Mouse (Mus musculus) midbrain, embryonic 11.5 days (tissue): Measurements from ENCODE around the gene Nrg3. TPM values are rescaled to one million over a fixed set of nuclear protein-coding genes. Genes with fewer than 3 reads are reported as not detected.

ENCODE experiments used
- ATAC-seq: fragments of 200-750 bp; cut with Nextera tagmentation; 2 replicates; pipeline ENCODE4 v1.8.0; 2017; ENCODE audit warnings: moderate TSS enrichment, moderate library complexity; ENCODE audit not compliant: low FRiP score
- DNase-seq: peaks from one replicate; pipeline ENCODE4 v3.0.0; 2015; ENCODE audit warnings: low spot score; ENCODE audit errors: missing footprints
- H3K27ac ChIP-seq: fragments of 300-500 bp; sonication (generic); 2 replicates; pipeline ENCODE4 v1.5.1; 2014; ENCODE audit warnings: low read depth, low read length
- H3K27me3 ChIP-seq: fragments of 300-500 bp; sonication (generic); 2 replicates; pipeline ENCODE4 v1.6.1; 2014; ENCODE audit warnings: mild to moderate bottlenecking, low read length, moderate library complexity, mixed read lengths; ENCODE audit not compliant: control insufficient read depth, insufficient read depth
- H3K36me3 ChIP-seq: fragments of 300-500 bp; sonication (generic); 2 replicates; pipeline ENCODE4 v1.6.1; 2014; ENCODE audit warnings: mild to moderate bottlenecking, low read length, moderate library complexity, mixed read lengths; ENCODE audit not compliant: control insufficient read depth, insufficient read depth
- H3K4me1 ChIP-seq: fragments of 300-500 bp; sonication (generic); 2 replicates; pipeline ENCODE4 v1.6.1; 2014; ENCODE audit warnings: low read length; ENCODE audit not compliant: control insufficient read depth, insufficient read depth
- H3K4me2 ChIP-seq: fragments of 300-500 bp; sonication (generic); 2 replicates; pipeline ENCODE4 v1.6.1; 2014; ENCODE audit warnings: mild to moderate bottlenecking, moderate library complexity
- H3K4me3 ChIP-seq: fragments of 300-500 bp; sonication (generic); 2 replicates; pipeline ENCODE4 v1.5.1; 2014; ENCODE audit warnings: low read depth, low read length
- H3K9ac ChIP-seq: fragments of 300-500 bp; sonication (generic); 2 replicates; pipeline ENCODE4 v1.6.1; 2014; ENCODE audit warnings: low read length
- H3K9me3 ChIP-seq: fragments of 300-500 bp; sonication (generic); 2 replicates; pipeline ENCODE4 v1.6.1; 2016; ENCODE audit warnings: low read length; ENCODE audit not compliant: control insufficient read depth
- WGBS: fragments of 180-500 bp; shearing (Covaris S2); extraction: QIAGEN DNeasy Blood & Tissue Kit; methylation state at CpG from one replicate; pipeline ENCODE4 v1.1.7; 2014; 5-methylcytosine and 5-hydroxymethylcytosine counted together
- polyA plus RNA-seq: library from polyadenylated mRNA; unstranded; fragments of >200 nt; fragmentation: Nextera tagmentation; extraction: Ambion mirVana; gene quantifications from 2 replicates; pipeline ENCODE4 v1.2.1, GENCODE M21; 2014

The Nrg3 gene
- polyA plus RNA-seq, 1 experiment from 2014 or later: 1.2 TPM

- Histone ChIP-seq H3K9me3 (no peaks in the 10 kb centered on the region), H3K36me3 (no peaks in the 10 kb centered on the region), H3K27ac (no peak overlapping the region), H3K4me3 (no peak overlapping the region), H3K4me2 (no peak overlapping the region), H3K27me3 (no peaks in the 10 kb centered on the region), H3K9ac (no peak overlapping the region), H3K4me1 (no peaks in the 10 kb centered on the region)
- WGBS: 91% methylated on average over 4 of the region's 4 CpGs
- DNase-seq: no peak
- no peak for ATAC-seq
Observed at GRCm38 (mm10) chr14:39264422-39264821, 208.5 kb downstream of the Nrg3 start.

DNA sequence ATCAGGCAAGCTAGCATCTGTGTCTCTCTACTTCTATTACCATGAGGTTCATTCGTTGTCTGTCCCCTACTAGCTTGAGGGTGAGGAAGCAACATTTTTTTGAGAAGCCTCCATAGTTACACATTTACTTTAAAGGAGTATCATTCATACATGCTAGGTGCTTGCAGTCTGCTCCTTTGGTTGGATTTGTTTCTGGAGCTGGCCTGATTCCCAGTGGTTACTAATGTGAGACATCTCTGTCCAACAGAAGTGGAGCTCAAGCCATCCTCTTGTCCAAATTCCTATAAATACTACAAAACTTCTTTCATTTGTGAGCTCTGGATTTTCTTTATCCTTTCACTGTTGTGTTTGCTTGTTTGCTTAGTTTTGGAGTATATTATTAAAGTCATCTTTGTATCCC lies 211.9 kb downstream of the Nrg3 start:
- Histone ChIP-seq H3K27ac (no peak overlapping the region), H3K27me3 (no peaks in the 10 kb centered on the region), H3K4me2 (no peak overlapping the region), H3K36me3 (no peaks in the 10 kb centered on the region), H3K9me3 (no peaks in the 10 kb centered on the region), H3K9ac (no peak overlapping the region), H3K4me3 (no peak overlapping the region), H3K4me1 (no peaks in the 10 kb centered on the region)
- no peak for DNase-seq
- no peak for ATAC-seq
- WGBS: 74% methylated on average over 1 of the region's 1 CpGs

DNA sequence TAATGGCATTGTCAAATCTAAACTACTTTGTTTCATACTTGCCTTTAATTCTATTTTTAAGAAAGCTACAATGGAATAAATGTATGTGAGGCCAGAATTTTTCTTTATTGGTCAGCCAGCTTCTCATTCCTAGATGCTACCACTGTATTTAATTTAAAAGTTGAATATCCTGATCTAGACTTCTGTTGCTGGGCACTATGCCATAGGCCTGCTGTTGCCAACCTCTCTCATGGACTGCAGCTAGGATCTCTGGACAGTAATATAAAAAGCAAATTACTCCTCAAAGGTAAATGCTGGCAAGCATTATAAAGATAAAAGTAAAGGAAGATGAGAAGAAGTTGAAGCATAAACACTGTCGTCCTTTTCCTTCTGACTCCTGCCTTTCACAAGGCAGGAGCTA lies 217.5 kb downstream of the Nrg3 start:
- Histone ChIP-seq H3K4me2 (no peak overlapping the region), H3K27me3 (no peaks in the 10 kb centered on the region), H3K27ac (no peak overlapping the region), H3K9me3 (no peaks in the 10 kb centered on the region), H3K36me3 (no peaks in the 10 kb centered on the region), H3K9ac (no peak overlapping the region), H3K4me1 (no peaks in the 10 kb centered on the region), H3K4me3 (no peak overlapping the region)
- ATAC-seq (no peak), DNase-seq (no peak)
- 87% methylated on average over 1 of the region's 1 CpGs for WGBS

DNA sequence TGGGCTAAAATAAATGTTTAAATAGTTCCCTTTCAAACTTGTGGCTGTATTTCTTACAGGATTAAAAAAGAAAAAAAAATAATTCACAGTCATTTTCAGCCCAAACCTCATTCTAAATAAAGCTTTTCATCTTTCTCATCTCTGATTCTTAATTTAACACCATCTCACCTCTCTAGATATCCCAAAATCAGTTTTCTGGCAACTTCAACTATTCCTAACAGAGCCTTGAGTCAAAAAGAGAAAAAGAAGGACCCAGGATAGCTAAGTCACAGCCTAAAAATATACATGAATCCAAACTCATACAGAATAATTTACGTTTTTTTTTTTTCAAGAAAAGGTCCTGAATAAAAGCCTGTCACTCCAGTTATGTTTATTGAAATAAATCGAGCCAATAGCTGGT lies 232.6 kb downstream of the Nrg3 start:
- ATAC-seq (no peak), DNase-seq (no peak)
- Histone ChIP-seq H3K4me3 (no peak overlapping the region), H3K9ac (no peak overlapping the region), H3K4me2 (no peak overlapping the region), H3K36me3 (no peaks in the 10 kb centered on the region), H3K9me3 (no peaks in the 10 kb centered on the region), H3K27ac (no peak overlapping the region), H3K4me1 (no peaks in the 10 kb centered on the region), H3K27me3 (no peaks in the 10 kb centered on the region)
- 74% methylated on average over 2 of the region's 2 CpGs for WGBS

- Histone ChIP-seq H3K4me3 (no peak overlapping the region), H3K4me2 (no peak overlapping the region), H3K4me1 (no peaks in the 10 kb centered on the region), H3K27me3 (no peaks in the 10 kb centered on the region), H3K9ac (no peak overlapping the region), H3K36me3 (no peaks in the 10 kb centered on the region), H3K27ac (no peak overlapping the region), H3K9me3 (no peaks in the 10 kb centered on the region)
- ATAC-seq (no peak), DNase-seq (no peak)
- WGBS: 90% methylated on average over 1 of the region's 1 CpGs
Observed at GRCm38 (mm10) chr14:39211472-39211871, 261.4 kb downstream of the Nrg3 start.

- H3K27me3 ChIP-seq: no peaks in the 10 kb centered on the region
- DNase-seq: no peak
- H3K4me3 ChIP-seq: no peak overlapping the region
- no peaks in the 10 kb centered on the region for H3K4me1 ChIP-seq
- H3K9ac ChIP-seq: no peak overlapping the region
- WGBS: 80% methylated on average over 5 of the region's 5 CpGs
- no peak overlapping the region for H3K27ac ChIP-seq
- ATAC-seq: no peak
- H3K36me3 ChIP-seq: no peaks in the 10 kb centered on the region
- no peaks in the 10 kb centered on the region for H3K9me3 ChIP-seq
- H3K4me2 ChIP-seq: no peak overlapping the region
Observed at GRCm38 (mm10) chr14:39191946-39192345, 280.9 kb downstream of the Nrg3 start.

- no peaks in the 10 kb centered on the region for H3K9me3 ChIP-seq
- H3K4me3 ChIP-seq: no peak overlapping the region
- H3K27ac ChIP-seq: no peak overlapping the region
- 63% methylated on average over 2 of the region's 2 CpGs for WGBS
- no peaks in the 10 kb centered on the region for H3K27me3 ChIP-seq
- H3K4me2 ChIP-seq: no peak overlapping the region
- H3K4me1 ChIP-seq: no peaks in the 10 kb centered on the region
- no peak for ATAC-seq
- no peak overlapping the region for H3K9ac ChIP-seq
- no peaks in the 10 kb centered on the region for H3K36me3 ChIP-seq
- DNase-seq: no peak
Observed at GRCm38 (mm10) chr14:39173709-39174108, 299.2 kb downstream of the Nrg3 start.

GRCm38 (mm10) chr14:39160140-39160539 lies 312.7 kb downstream of the Nrg3 start:
- Histone ChIP-seq H3K27me3 (no peaks in the 10 kb centered on the region), H3K4me1 (no peaks in the 10 kb centered on the region), H3K36me3 (no peaks in the 10 kb centered on the region), H3K9me3 (no peaks in the 10 kb centered on the region), H3K4me3 (no peak overlapping the region), H3K9ac (no peak overlapping the region), H3K27ac (no peak overlapping the region), H3K4me2 (no peak overlapping the region)
- ATAC-seq (no peak), DNase-seq (no peak)
- WGBS: 83% methylated on average over 3 of the region's 3 CpGs

DNA sequence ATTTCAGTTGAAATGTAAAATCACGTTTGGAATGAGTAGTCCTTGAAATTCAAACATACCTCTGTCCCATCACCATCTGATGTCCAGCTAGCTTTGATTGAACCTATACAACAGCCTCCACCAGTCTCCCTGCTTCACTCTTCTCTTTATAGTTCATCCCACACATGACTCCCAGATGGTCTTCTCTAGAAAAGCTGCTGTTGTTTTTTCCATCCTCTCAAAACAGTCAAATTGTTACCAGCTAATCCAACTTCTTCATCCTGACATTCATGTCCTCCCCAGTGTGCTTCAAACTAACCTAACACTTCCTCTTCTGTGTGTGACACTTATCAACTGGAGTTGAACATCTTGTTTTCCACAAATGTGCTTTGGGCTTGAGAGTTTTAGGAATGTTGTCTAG lies 317.4 kb downstream of the Nrg3 start:
- no peaks in the 10 kb centered on the region for H3K9me3 ChIP-seq
- H3K27me3 ChIP-seq: no peaks in the 10 kb centered on the region
- no peaks in the 10 kb centered on the region for H3K36me3 ChIP-seq
- H3K27ac ChIP-seq: no peak overlapping the region
- H3K4me2 ChIP-seq: no peak overlapping the region
- H3K9ac ChIP-seq: no peak overlapping the region
- H3K4me1 ChIP-seq: no peaks in the 10 kb centered on the region
- DNase-seq (no peak), ATAC-seq (no peak)
- no peak overlapping the region for H3K4me3 ChIP-seq
- WGBS: 66% methylated on average over 1 of the region's 1 CpGs

DNA sequence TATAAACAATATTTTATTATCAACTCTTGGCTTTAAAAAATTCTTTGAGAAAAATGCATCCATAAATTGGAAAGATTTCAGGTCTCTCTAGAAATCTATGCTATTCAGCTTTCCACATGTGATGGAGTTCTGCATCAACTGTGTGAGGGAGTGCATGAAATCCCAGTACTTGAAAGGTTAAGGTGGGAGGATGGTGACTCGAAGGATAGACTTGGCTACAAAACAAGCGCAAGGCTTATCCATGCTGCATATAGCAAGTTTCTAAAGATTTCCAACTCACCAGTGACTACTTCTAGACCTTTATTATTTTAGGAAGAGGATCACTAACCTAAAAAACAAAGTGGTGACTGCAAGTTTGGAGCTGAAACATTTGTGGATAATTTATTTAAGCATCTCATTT lies 343.1 kb downstream of the Nrg3 start:
- H3K27ac ChIP-seq: no peak overlapping the region
- H3K4me2 ChIP-seq: no peak overlapping the region

More for the DNA sequence above, 343.1 kb downstream of the Nrg3 start:
- 85% methylated on average over 2 of the region's 2 CpGs for WGBS
- H3K27me3 ChIP-seq: no peaks in the 10 kb centered on the region
- DNase-seq (no peak), ATAC-seq (no peak)
- no peak overlapping the region for H3K4me3 ChIP-seq
- no peak overlapping the region for H3K9ac ChIP-seq
- H3K9me3 ChIP-seq: no peaks in the 10 kb centered on the region
- no peaks in the 10 kb centered on the region for H3K4me1 ChIP-seq
- no peaks in the 10 kb centered on the region for H3K36me3 ChIP-seq
